Mouse (Mus musculus) heart, embryonic 12.5 days (tissue): ENCODE data around the gene Fads1. TPM values are rescaled to one million over a fixed set of nuclear protein-coding genes. Genes with fewer than 3 reads are reported as not detected.
"Not testable (repeated sequence)": the region's sequence is repeated elsewhere in the genome, so short reads cannot be mapped to it uniquely, and the experiment has no call there.

Experiments
- ATAC-seq: fragments of 200-750 bp; cut with Nextera tagmentation; 2 replicates; pipeline ENCODE4 v1.8.0; 2017; ENCODE audit warnings: moderate TSS enrichment, moderate library complexity; ENCODE audit not compliant: insufficient number of reproducible peaks, low FRiP score
- H3K27ac ChIP-seq: fragments of 300-500 bp; sonication (generic); 2 replicates; pipeline ENCODE4 v1.5.1; 2016; ENCODE audit warnings: mild to moderate bottlenecking, moderate library complexity; ENCODE audit not compliant: poor library complexity, severe bottlenecking
- H3K27me3 ChIP-seq: fragments of 300-500 bp; sonication (generic); replicated peaks from 2 replicates; pipeline ENCODE4 v1.6.1; 2016; ENCODE audit warnings: mild to moderate bottlenecking, moderate library complexity
- H3K36me3 ChIP-seq: fragments of 300-500 bp; sonication (generic); 2 replicates; pipeline ENCODE4 v1.6.1; 2016; ENCODE audit warnings: mild to moderate bottlenecking, moderate library complexity
- H3K4me1 ChIP-seq: fragments of 300-500 bp; sonication (generic); replicated peaks from 2 replicates; pipeline ENCODE4 v1.6.1; 2016; ENCODE audit warnings: mild to moderate bottlenecking
- H3K4me2 ChIP-seq: fragments of 300-500 bp; sonication (generic); 2 replicates; pipeline ENCODE4 v1.6.1; 2016; ENCODE audit warnings: mild to moderate bottlenecking, moderate library complexity
- H3K4me3 ChIP-seq: fragments of 300-500 bp; sonication (generic); 2 replicates; pipeline ENCODE4 v1.5.1; 2016; ENCODE audit warnings: mild to moderate bottlenecking
- H3K9ac ChIP-seq: fragments of 300-500 bp; sonication (generic); 2 replicates; pipeline ENCODE4 v1.6.1; 2016; ENCODE audit warnings: mild to moderate bottlenecking, moderate library complexity
- H3K9me3 ChIP-seq: fragments of 300-500 bp; sonication (generic); replicated peaks from 2 replicates; pipeline ENCODE4 v1.6.1; 2016; ENCODE audit warnings: mild to moderate bottlenecking, moderate library complexity
- WGBS: fragments of 180-500 bp; shearing (Covaris S2); methylation state at CpG from one replicate; pipeline ENCODE4 v1.1.7; 2016; 5-methylcytosine and 5-hydroxymethylcytosine counted together
- polyA plus RNA-seq: library from polyadenylated mRNA; unstranded; fragments of >200 nt; fragmentation: Nextera tagmentation; extraction: Ambion mirVana; gene quantifications from 2 replicates; pipeline ENCODE4 v1.2.1, GENCODE M21; 2016

The Fads1 gene
- 72.1 and 75.0 TPM in 2 replicates for polyA plus RNA-seq

DNA sequence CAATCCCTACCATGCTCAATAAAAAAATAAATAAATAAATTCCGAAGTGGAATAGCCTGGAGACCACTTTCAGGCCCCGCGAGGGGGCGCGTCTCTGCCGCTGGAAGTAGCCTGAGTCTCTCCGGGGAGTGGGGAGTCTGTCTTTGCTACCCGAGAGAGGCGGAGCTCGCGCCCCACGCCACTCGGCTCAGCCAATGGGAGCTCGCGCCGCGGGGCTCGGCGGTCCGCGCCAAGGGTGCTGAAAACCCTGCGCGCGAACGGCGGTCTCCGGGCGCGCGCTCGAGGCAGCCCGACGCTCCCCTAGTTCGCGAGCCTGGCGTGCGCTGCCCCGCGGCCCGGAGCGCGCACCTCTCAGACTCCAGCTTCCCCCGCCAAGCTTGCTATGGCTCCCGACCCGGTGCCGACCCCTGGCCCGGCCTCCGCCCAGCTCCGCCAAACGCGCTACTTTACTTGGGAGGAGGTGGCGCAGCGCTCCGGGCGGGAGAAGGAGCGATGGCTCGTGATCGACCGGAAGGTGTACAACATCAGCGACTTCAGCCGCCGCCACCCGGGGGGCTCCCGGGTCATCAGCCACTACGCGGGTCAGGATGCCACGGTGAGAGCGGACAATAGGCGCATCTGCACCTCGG lies at the start of gene Fads1:
TSS of gene Fads1 (plus strand) at position 219 of the 629 bp plus-strand sequence.
- Histone ChIP-seq H3K4me3 (peak within 1 kb of the TSS; percentile 94), H3K9ac (peak within 1 kb of the TSS; percentile 90), H3K4me1 (peaks cover 18% of the 10 kb centered on the region), H3K36me3 (peaks cover 29% of the 10 kb centered on the region), H3K27me3 (no peaks in the 10 kb centered on the region), H3K27ac (peak within 1 kb of the TSS; percentile 94), H3K9me3 (peaks cover 5% of the 10 kb centered on the region; the same call in 1 of the 2 replicates), H3K4me2 (peak within 1 kb of the TSS; percentile 88)
- peak; percentile 96 for ATAC-seq
- WGBS = under 1% methylated on average over 63 of the region's 70 CpGs

DNA sequence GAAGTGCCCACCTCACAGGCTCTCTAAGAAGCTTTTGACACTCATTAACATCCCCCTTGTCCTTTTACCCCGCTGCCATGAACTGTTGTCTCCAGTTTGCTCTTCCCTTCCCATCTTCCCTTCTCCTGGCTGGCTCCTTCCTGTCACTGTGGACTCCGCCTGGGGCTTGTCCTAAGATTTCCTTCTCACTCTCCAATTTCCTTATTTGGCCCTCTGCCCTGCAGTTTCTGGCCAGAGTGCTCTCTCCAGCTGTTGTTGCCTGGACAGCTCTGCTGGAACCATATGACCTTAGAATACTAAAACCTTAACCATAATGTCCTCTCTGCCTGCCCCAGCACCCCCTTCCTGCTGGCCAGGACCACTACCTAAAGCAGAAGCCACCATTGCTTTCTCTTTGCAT lies 48.0 kb upstream of the Fads1 start:
- Histone ChIP-seq H3K4me2 (no peak overlapping the region), H3K36me3 (no peaks in the 10 kb centered on the region), H3K27me3 (no peaks in the 10 kb centered on the region), H3K4me3 (no peak overlapping the region), H3K9me3 (no peaks in the 10 kb centered on the region), H3K9ac (no peak overlapping the region), H3K27ac (no peak overlapping the region), H3K4me1 (no peaks in the 10 kb centered on the region; the same call in 1 of the 2 replicates)
- 33% methylated on average over 2 of the region's 2 CpGs for WGBS
- no peak for ATAC-seq

DNA sequence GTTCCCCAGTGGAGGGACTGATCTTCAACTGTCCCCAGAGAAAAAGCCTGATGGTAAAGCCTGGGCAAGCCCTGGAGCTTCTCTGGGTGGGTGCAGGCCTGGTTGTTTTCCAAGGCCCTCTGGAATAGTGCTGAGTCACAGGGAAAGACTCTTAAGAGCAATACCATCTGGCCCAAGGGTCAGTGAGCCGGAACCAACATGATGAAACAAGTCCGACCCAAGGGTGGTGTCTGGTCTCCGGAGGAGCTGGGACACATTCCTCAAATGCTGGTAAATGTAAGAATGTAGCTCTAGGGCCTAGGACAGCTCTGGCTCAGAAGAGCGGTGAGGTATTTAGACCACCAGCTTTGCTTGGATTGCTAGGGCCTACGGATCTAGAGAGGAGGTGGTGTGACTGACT lies 45.3 kb upstream of the Fads1 start:
- no peak for ATAC-seq
- Histone ChIP-seq H3K4me1 (no peaks in the 10 kb centered on the region; the same call in 1 of the 2 replicates), H3K4me2 (no peak overlapping the region), H3K9ac (no peak overlapping the region), H3K36me3 (no peaks in the 10 kb centered on the region), H3K4me3 (no peak overlapping the region), H3K27me3 (no peaks in the 10 kb centered on the region), H3K9me3 (no peaks in the 10 kb centered on the region), H3K27ac (no peak overlapping the region)
- 79% methylated on average over 5 of the region's 5 CpGs for WGBS

GRCm38 (mm10) chr19:10139736-10140135 lies 43.0 kb upstream of the Fads1 start:
- no peak overlapping the region for H3K4me2 ChIP-seq
- no peaks in the 10 kb centered on the region; the same call in 1 of the 2 replicates for H3K4me1 ChIP-seq
- H3K27ac ChIP-seq = no peak overlapping the region
- no peaks in the 10 kb centered on the region for H3K27me3 ChIP-seq
- no peaks in the 10 kb centered on the region for H3K36me3 ChIP-seq
- WGBS = 60% methylated on average over 6 of the region's 6 CpGs
- ATAC-seq = no peak
- no peak overlapping the region for H3K4me3 ChIP-seq
- H3K9me3 ChIP-seq = no peaks in the 10 kb centered on the region
- H3K9ac ChIP-seq = no peak overlapping the region

DNA sequence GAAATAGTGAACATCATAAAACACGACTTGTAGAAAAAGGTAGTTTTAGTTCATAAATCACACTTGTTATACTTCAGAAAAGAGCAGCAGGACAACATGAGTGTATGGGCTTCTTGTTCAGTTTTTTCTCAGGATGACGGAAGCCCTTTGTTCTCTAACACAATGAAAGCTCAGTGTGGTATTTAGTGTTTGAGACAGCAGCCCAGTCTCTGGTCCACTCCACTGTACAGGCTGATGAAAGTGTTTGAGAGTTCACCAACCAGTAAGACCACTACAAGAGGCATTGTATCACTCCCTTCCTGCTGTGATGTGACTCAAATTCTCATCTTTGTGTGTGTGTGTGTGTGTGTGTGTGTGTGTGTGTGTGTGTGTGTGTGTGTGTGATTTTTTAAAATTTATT lies 39.0 kb upstream of the Fads1 start:
- WGBS = 73% methylated on average over 2 of the region's 2 CpGs
- ATAC-seq = no peak

GRCm38 (mm10) chr19:10144464-10144863 lies 38.2 kb upstream of the Fads1 start:
- Histone ChIP-seq H3K4me3 (no peak overlapping the region), H3K9me3 (no peaks in the 10 kb centered on the region), H3K36me3 (no peaks in the 10 kb centered on the region), H3K4me2 (no peak overlapping the region), H3K4me1 (peaks cover 5% of the 10 kb centered on the region; the same call in 1 of the 2 replicates), H3K9ac (no peak overlapping the region), H3K27me3 (no peaks in the 10 kb centered on the region), H3K27ac (no peak overlapping the region)
- no peak for ATAC-seq
- 51% methylated on average over 4 of the region's 4 CpGs for WGBS

More for the DNA sequence above, 39.0 kb upstream of the Fads1 start:
- Histone ChIP-seq H3K4me3 (no peak overlapping the region), H3K4me2 (no peak overlapping the region), H3K27ac (no peak overlapping the region), H3K27me3 (no peaks in the 10 kb centered on the region), H3K9me3 (no peaks in the 10 kb centered on the region), H3K4me1 (peaks cover 3% of the 10 kb centered on the region; the same call in 1 of the 2 replicates), H3K36me3 (no peaks in the 10 kb centered on the region), H3K9ac (no peak overlapping the region)

DNA sequence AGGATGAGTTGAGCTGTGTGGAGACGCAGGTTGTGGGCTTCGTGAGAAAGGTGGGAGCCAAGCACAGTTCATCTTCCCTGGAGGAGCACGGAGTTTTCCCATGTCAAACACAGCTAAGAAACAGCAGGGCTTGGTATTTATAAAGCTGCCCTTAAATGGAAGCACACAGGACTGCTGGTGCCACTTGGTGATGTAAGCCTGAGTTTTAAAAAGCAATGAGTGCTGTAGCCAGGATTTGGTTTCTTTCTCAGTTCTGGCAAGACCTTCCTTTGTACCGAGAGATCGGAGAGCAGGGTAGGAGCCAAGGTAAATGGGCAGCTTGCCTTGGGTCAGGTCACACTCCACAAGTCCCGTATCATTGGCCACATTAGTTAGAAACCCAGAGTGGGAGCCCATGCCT lies 34.1 kb upstream of the Fads1 start:
- H3K4me3 ChIP-seq = no peak overlapping the region
- no peaks in the 10 kb centered on the region for H3K27me3 ChIP-seq
- ATAC-seq = no peak
- H3K27ac ChIP-seq = no peak overlapping the region
- H3K4me1 ChIP-seq = peaks cover 5% of the 10 kb centered on the region; the same call in 1 of the 2 replicates
- H3K36me3 ChIP-seq = no peaks in the 10 kb centered on the region
- no peak overlapping the region for H3K4me2 ChIP-seq
- H3K9me3 ChIP-seq = 0 out of 2 replicates have a peak, but pooled peaks cover 3% of the 10 kb centered on the region
- WGBS = 66% methylated on average over 6 of the region's 6 CpGs
- H3K9ac ChIP-seq = no peak overlapping the region

DNA sequence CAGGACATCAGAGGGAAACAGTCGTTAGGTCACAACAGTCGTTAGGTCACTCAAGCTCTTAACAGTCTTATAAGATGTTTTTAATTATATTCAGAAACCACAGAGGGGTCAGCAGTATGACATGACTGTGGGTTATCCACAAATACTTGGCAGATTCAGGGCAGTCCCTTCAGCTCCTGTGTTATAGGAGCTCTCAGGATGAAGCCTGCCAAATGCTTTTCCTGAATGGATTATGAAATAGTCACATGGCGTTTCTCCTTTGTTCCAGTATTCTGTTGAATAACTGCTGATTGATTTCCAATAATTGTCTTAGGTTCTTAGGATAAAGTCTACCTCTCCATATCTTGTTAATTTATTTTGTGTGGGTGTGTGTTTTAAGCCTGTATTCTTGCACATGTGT lies 33.5 kb upstream of the Fads1 start:
- no peaks in the 10 kb centered on the region for H3K27me3 ChIP-seq
- H3K4me1 ChIP-seq = peaks cover 5% of the 10 kb centered on the region; the same call in 1 of the 2 replicates

DNA sequence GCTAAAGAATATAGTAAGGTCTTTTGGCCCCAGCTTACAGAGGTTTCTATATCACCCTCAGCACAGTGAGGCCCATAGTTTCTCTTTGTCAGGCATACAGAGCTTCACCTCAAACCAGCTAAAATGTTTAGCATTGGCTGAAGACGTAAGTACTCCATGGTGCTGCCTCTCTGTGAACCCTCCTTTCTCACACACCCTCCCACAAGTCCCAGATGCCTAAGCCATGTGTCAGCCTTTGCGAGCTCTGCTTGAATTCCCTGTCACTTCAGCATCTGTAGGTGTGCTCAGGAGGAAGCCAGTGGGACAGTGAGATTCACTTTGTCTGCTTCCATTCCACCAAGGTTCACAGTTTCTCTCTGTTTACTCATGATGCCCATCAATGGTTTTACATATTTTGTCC lies 25.0 kb upstream of the Fads1 start:
- Histone ChIP-seq H3K9me3 (0 out of 2 replicates have a peak, but pooled peaks cover 3% of the 10 kb centered on the region), H3K4me3 (no peak overlapping the region), H3K4me2 (no peak overlapping the region), H3K27me3 (no peaks in the 10 kb centered on the region), H3K36me3 (no peaks in the 10 kb centered on the region), H3K9ac (no peak overlapping the region), H3K27ac (no peak overlapping the region), H3K4me1 (no peaks in the 10 kb centered on the region)
- no peak for ATAC-seq
- 37% methylated on average over 2 of the region's 2 CpGs for WGBS

More for the DNA sequence above, 33.5 kb upstream of the Fads1 start:
- no peak overlapping the region for H3K4me3 ChIP-seq
- H3K9me3 ChIP-seq = 0 out of 2 replicates have a peak, but pooled peaks cover 3% of the 10 kb centered on the region
- no peak overlapping the region for H3K4me2 ChIP-seq
- WGBS = 63% methylated on average over 3 of the region's 3 CpGs
- ATAC-seq = no peak
- no peaks in the 10 kb centered on the region for H3K36me3 ChIP-seq
- no peak overlapping the region for H3K9ac ChIP-seq
- H3K27ac ChIP-seq = no peak overlapping the region

- H3K9ac ChIP-seq = no peak overlapping the region
- H3K4me2 ChIP-seq = no peak overlapping the region
- H3K4me3 ChIP-seq = no peak overlapping the region
- H3K27ac ChIP-seq = no peak overlapping the region
- 71% methylated on average over 3 of the region's 3 CpGs for WGBS
- ATAC-seq = no peak
- H3K9me3 ChIP-seq = no peaks in the 10 kb centered on the region
- no peaks in the 10 kb centered on the region for H3K27me3 ChIP-seq
- H3K36me3 ChIP-seq = no peaks in the 10 kb centered on the region
- H3K4me1 ChIP-seq = no peaks in the 10 kb centered on the region
Measured at GRCm38 (mm10) chr19:10163896-10164295, 18.8 kb upstream of the Fads1 start.

DNA sequence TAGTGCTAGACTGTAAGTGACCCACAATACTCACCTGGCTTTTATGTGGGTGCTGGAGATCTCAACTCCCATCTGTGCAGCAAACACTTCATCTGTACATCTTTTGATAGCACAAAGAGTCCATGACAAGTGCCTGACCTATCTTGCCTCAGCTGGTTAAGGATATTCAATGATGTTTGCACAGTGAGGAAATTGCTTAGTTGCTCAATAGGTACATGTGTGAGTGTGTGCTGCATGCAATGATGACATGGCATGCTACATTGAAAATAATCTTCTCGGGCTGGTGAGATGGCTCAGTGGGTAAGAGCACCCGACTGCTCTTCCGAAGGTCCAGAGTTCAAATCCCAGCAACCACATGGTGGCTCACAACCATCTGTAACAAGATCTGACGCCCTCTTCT lies 16.8 kb upstream of the Fads1 start:
- WGBS = 81% methylated on average over 4 of the region's 4 CpGs
- not testable (repeated sequence) for H3K27me3 ChIP-seq, ATAC-seq, H3K4me1 ChIP-seq, H3K9me3 ChIP-seq, H3K27ac ChIP-seq, H3K36me3 ChIP-seq, H3K9ac ChIP-seq, H3K4me3 ChIP-seq, H3K4me2 ChIP-seq

DNA sequence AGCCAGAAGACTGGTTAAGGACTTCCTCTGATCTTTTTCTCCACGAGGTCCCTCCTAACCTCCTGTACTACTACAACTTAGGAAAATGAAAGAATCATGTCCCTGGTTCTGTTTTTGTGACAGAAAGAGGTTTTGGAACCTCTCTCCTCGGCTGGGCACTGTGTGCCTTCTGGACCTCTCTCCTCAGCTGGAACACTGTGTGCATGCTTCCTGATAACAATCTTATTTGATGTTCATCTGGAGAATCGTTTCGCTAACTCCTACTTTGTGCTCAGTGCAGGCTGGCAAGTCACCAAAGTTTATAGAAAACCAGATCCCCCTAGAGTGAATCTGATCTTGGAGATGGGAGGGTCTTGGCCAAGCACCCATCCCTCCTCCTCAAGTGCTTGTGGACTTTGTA lies 15.6 kb upstream of the Fads1 start:
- Histone ChIP-seq H3K9ac (no peak overlapping the region), H3K4me2 (no peak overlapping the region)
- 70% methylated on average over 4 of the region's 4 CpGs for WGBS

More for the DNA sequence above, 15.6 kb upstream of the Fads1 start:
- Histone ChIP-seq H3K36me3 (no peaks in the 10 kb centered on the region), H3K27me3 (no peaks in the 10 kb centered on the region), H3K9me3 (0 out of 2 replicates have a peak, but pooled peaks cover 3% of the 10 kb centered on the region), H3K27ac (no peak overlapping the region), H3K4me3 (no peak overlapping the region), H3K4me1 (no peaks in the 10 kb centered on the region)
- ATAC-seq = no peak
